Mouse (Mus musculus) sigmoid colon, adult 10 weeks (tissue): Measurements from ENCODE around the gene Sowahc. TPM values are rescaled to one million over a fixed set of nuclear protein-coding genes. Genes with fewer than 3 reads are reported as not detected.

Experiments used
- polyA plus RNA-seq: library from polyadenylated mRNA; stranded (reverse); fragments of 350-450 nt; fragmentation: Illumina TruSeq; extraction: RNeasy Lipid Tissue Mini Kit (QIAGEN cat#74804); gene quantifications from one replicate; pipeline ENCODE4 v1.2.3, GENCODE M21; 2014; ENCODE audit warnings: low read depth, low replicate concordance

Sowahc gene
- polyA plus RNA-seq = 155 TPM

DNA sequence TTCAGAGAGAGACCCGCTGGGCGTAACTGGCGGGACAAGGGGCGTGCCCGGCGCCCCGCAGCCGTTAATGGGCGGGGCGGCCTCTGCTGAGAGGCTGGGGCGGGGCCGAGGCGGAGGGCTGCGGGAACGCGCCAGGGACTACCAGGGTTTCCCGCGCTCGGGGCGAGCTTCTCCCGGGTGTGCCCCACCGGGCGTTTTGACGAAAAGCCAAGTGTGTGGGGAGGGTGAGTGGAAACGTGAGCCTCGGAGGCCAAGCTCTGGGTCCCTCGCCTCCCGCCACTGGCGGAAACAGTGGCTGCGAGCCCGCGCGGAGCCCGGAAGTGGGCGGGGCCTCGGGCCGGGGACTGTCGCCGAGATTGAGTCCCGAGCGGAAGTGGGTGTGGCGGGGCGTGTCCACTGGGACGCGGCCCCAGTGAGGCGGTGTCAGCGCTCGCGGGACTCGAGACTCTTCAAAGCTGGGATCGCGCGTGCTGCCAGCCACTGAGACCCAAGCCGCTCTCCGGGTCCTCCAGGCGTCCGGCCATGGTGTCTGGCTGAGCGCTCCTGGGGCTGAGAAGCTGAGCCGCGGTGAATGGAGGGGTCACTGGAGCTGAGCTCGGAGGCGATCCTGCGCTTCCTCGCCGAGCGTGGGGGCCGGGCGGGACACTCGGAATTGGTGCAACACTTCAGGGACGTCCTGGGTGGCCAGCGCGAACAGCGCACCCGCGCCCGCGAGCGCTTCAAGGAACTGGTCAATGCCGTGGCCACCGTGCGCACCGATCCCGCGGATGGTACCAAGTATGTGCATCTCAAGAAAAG is at the start of gene Sowahc, which contains the start of gene Sept10:
TSS of gene Sowahc (plus strand) at position 481 of the 798 bp plus-strand sequence.
TSS of gene Sept10 (minus strand) at position 375 of the 798 bp plus-strand sequence.

Other genes starting within 250 kb of the Sowahc start
- 46.1 TPM for gene Sept10, start 106 bp upstream of the Sowahc start, polyA plus RNA-seq
- 22.1 TPM for gene P4ha1, start 101.3 kb downstream of the Sowahc start, polyA plus RNA-seq
- 12.6 TPM for gene Gm10273, start 173.7 kb downstream of the Sowahc start, polyA plus RNA-seq
- not detected for gene Pla2g12b, start 181.7 kb downstream of the Sowahc start, polyA plus RNA-seq
- not detected for gene Oit3, start 219.8 kb downstream of the Sowahc start, polyA plus RNA-seq